Mouse (Mus musculus) layer of hippocampus, adult 8-10 months (tissue): ENCODE measurements at regions not wholly inside any gene's neighbourhood (a gene's known extent, or its start where the extent isn't known, plus 50 kb on each side); places are given as distances from the start of the nearest gene placed in this dataset.

ENCODE experiments used
- DNase-seq, 2 experiments: peaks; one replicate each; pipeline ENCODE4 v3.0.0; 2022; ENCODE audit warnings: low spot score in 2 of 2

DNA sequence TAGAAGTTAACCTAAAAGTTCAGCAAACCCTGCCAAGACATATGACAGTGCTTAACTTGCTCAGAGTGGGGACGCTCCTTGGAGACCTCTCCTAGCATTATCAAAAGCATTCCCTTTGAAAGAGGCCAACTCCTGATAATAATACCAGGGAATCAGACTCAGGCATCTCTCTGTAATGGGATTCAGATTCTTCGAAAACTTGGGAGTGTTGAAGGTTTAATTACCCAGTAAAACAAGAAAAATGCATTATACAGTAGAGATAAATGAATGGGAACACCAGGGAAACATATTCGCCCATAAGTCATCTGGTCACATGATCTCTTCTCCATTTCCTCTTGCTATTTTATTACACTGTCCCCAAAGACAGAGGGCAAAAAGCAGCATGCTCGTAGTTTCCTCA, 274.3 kb upstream of the BC052040 start:
- DNase-seq: no peak

GRCm38 (mm10) chr2:115309856-115310631, 271.5 kb upstream of the BC052040 start:
- DNase-seq: peak in 1 of 2 experiments; percentile 5

GRCm38 (mm10) chr2:115318551-115318950, 263.0 kb upstream of the BC052040 start:
- no peak for DNase-seq

DNA sequence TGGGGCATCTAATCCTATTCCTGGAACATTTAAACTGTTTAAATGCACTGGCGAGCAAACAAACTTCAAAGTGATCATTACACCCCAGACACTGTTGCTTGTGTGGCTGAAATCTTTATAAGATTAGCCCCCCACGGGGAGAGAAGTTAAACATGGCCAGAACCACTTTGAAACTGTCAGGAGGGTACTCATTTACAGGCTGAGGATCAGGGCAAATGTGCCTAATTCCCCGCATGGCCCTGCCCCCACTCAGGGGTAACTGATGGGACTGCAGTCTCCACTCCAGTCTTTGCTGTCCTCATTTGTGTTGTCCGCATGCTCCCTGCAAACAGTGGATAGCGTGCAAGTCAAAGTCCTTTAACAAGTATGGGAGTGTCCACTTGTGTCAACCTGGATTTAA, 258.9 kb upstream of the BC052040 start:
- DNase-seq: no peak

DNA sequence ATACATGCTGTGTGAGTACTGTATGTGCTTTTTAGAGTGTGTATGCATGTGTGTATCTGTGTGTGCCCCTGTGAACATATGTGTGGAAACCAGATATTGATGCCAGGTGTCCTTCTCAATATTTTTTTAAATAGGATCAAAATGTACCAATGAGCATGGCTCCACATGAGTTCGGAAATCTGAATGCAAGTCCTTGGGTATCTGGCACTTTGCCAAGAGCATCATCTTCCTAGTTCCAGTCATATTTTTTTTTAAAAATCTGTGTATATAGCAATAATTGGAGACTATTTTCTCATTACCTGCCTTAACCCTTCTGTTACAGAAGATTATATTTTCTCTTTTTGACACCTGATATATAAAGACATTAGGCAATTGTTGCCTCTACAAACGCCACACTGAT, 255.0 kb upstream of the BC052040 start:
- no peak for DNase-seq

GRCm38 (mm10) chr2:115338178-115338577, 243.3 kb upstream of the BC052040 start:
- no peak for DNase-seq

DNA sequence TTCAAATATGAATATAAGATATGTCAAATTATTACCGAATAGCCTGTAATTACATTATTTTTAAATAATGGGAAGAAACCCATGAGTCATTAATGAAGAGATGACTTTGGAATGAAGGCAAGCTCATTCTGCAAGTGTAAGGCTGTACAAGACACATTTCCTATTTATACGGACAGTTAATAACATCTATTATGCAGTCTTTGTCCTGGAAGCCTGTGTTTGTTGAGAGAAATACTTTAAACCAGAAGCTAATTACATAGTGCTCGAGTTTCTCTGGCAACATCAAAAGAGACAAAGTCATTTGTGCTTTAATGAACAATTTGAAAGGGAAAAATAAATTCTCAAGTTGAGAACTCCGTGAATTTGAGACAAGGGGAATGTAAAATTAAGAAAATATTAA, 242.5 kb upstream of the BC052040 start:
- DNase-seq: no peak

DNA sequence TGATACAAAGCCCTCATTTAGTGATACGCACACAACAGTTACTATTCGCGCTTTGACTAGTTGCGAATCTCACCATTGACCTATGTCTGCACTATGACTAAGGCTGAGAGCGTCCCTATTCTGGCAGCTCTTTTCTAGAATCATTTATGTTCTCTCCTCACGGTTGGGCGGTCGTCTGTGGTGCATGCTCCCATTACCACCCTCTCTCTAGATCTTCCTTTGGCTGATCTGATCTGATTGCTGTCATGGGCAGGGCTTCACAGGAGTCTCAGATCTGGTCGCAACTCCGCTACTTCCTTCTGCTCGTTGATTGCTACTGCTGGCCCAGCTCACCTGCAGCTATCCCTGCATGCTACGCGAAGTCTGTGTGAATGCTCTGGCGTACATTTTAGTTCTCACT, 239.2 kb upstream of the BC052040 start:
- no peak for DNase-seq

GRCm38 (mm10) chr2:115346551-115346950, 235.0 kb upstream of the BC052040 start:
- DNase-seq: no peak

DNA sequence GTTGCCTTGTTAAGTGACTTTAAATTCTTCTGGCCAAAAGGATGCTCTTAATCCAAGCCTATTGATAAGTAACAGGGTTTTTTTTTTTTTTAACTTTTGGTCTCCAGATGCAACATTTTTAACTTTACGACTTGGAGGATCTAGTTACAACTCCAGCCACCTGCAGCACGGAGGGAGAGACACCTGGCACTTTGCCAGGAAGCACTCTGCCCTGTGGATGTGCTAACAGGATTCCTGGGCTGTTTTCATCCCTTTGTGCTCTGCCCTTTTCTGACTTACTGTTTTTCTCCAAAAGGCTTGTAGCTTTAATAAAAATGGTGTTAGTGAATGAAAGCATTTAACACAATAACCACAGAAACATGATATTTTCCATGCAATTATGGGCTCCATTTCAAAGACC, 233.3 kb upstream of the BC052040 start:
- DNase-seq: no peak

DNA sequence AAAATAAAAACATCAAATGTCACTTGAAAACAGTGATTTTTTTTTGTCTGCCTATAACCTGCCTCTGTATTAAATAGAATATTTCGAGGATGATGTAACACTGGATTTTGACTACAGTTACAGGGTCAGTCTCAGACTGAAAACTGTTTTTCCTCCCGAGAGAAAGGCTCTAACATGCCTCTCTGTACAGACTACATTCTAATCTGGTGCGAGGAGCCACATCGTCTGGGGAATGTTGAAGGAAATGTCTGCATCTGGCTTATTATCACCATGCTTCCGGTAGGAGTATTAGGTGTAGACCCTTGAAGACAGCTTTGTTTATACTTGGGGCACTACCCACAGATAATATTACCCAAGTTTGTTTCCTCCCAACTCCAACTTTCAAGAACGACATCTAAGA, 210.4 kb upstream of the BC052040 start:
- DNase-seq: no peak

- DNase-seq: no peak
Observed at GRCm38 (mm10) chr2:115375336-115375735, 206.2 kb upstream of the BC052040 start.

GRCm38 (mm10) chr2:115384414-115385180, 196.9 kb upstream of the BC052040 start:
- DNase-seq: no peak

DNA sequence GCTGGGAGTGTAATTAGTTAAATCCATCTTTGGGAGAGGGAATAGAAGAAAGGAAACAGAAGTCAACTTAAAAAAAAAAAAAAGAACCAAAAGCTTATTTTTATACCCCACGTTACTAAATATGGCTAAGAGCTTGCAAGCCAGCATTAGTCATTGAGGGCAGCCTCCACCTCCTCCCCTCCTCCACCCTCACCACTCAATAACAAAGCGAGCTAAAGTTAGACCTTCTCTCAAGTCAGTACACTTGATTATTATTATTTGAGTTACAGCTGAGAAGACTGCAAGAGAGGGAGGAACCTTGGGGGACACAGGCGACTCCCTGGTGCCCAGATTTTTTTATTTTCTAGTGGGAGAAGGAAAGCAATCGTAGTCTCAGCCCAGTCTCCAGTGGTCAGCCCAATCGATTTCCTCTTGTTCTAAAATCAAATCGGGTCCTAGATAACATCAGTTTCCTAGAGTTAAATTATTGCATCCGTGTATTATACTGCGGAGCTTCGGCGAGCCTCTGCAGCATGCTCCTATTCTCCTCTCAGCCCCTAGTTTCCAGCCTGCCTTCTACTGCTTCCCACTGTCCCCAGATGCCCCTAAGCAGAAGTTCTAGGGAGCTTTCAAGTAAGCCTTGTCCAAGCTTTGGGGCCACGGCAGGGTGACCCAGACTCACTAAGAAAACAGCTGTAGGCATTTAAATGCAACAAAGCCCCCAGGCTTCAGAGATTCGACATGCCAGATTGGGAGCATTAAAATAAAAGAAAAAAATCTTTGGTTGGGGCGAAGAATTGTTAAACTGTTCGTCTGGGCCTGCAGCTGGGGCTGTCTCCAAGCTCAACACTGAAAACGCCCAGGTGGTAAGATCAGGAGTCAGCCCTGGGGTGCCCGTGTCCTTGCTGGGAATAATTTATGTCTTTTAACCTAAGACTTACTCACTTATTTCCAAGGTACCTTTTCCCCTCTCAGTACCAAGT, 196.0 kb upstream of the BC052040 start:
- no peak for DNase-seq

GRCm38 (mm10) chr2:115391575-115391974, 189.9 kb upstream of the BC052040 start:
- DNase-seq: no peak

- no peak for DNase-seq
Observed at GRCm38 (mm10) chr2:115392082-115392762, 189.3 kb upstream of the BC052040 start.

- no peak for DNase-seq
Observed at GRCm38 (mm10) chr2:115394091-115394490, 187.4 kb upstream of the BC052040 start.

GRCm38 (mm10) chr2:115398550-115398949, 183.0 kb upstream of the BC052040 start:
- no peak for DNase-seq

- DNase-seq: no peak
Observed at GRCm38 (mm10) chr2:115399107-115399740, 182.3 kb upstream of the BC052040 start.

DNA sequence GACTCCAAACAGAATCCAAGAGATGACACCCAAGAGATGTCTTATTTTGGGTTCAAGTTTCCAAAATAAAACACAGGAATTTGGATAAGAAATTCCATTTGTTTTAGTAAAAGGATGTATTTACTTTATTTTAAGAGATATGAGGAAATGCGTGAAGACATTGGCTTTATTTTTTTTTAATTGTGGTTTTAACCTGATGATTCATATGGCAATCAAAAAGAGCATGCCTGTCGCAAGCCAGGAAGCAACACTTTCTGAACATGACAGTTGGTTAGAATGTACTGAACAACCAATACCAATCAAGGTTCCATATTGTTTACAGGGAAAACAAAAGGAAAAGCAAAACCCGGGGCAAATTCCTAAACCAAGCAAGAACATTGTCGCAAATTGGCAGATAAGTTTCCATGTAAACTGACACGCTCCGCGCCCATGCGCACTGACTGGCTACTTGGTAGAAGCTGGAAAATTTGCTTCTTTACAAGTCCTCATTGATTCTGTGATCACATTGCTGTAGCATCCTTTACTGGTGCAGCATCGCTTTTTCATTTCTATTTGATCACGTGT, 181.4 kb upstream of the BC052040 start:
- DNase-seq: no peak
